Mouse (Mus musculus): ENCODE data around the gene Dnpep.

Dnpep gene

DNA sequence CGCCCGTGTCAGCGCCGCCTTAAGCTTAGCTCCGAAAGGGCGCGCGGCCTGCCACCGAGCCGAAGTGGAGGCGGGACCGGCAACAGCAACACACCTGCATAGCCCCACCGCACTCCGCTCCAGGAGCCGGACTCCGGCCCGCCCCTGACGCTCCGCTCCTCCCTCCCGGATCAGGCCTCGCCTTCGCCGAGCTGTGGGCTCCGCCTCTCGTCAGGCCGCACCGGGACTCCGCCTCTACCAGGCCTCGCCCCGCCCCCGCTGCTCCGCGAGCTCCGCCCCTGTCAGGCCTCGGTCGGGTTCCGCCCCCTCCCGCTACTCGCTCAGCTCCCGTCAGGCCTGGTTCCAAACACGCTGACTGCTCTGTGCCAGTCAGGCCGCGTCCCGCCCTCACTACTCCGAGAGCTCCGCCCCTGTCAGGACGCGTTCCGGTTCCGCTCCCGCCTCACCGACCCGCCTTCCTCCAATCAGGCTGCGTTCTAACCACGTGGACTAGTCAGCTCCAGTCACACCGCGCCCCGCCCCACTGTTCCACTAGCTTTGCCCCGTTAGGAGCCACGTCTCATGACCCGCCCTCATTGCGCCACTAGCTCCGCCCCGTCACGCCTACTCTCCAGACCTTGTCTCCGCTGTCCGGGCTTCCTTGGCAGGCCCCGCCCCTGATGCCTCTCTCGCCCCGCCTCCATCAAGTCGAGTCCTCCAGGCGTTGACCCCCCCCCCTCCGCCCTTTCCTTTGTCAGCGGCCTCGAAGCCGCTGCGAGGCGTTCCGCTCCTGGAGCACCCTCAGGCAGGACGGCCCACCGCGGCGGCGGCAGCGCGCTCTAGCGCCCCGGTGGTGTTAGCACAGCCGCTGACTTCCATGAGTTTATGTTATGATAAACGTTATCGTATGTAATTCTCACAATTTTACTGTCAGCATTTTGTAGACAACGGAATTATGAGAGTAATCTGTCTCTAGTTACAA is at the start of gene Dnpep:
Gene Dnpep, minus strand, starts transcription at position 750 of the 961 bp plus-strand sequence.
- peak; percentile 100 for DNase-seq (ENCODE audit: extremely low spot score)

DNA sequence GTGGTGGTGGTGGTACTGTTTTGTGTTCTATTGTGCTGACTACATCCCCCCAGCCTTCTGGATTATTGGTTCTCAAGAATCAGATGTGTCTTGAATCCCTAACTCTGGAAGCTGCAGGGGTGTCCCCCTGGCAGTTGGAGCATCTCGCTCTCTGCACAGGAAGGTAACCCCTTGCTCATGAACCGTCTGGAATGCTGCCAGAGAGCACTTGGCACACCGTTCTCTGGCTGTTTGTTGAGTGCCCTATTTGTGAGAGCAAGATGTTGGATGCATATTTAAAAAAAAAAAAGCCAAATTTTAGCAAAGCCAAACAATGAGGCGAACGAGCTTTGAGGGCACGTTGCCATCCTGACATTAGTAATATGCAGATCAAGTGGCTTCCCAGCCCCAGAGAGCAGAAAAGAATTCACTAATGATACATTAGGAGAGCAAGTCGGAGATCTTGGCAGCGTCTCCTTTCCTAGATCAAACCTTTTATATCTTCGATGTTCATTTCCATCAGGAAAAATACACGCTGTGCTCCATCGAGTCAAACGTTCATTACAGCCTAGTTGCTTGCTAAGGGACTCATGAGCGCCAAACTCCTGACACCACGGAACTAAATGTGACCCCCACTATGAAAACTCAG is 47.8 kb upstream of the Dnpep start:
- DNase-seq (ENCODE audit: extremely low spot score) = no peak

GRCm38 (mm10) chr1:75363868-75364267 is 46.1 kb upstream of the Dnpep start:
- no peak for DNase-seq (ENCODE audit: extremely low spot score)

- DNase-seq (ENCODE audit: extremely low spot score) = no peak
Observed at GRCm38 (mm10) chr1:75361750-75362149, 44.0 kb upstream of the Dnpep start.

- no peak for DNase-seq (ENCODE audit: extremely low spot score)
Observed at GRCm38 (mm10) chr1:75361123-75361522, 43.3 kb upstream of the Dnpep start.

DNA sequence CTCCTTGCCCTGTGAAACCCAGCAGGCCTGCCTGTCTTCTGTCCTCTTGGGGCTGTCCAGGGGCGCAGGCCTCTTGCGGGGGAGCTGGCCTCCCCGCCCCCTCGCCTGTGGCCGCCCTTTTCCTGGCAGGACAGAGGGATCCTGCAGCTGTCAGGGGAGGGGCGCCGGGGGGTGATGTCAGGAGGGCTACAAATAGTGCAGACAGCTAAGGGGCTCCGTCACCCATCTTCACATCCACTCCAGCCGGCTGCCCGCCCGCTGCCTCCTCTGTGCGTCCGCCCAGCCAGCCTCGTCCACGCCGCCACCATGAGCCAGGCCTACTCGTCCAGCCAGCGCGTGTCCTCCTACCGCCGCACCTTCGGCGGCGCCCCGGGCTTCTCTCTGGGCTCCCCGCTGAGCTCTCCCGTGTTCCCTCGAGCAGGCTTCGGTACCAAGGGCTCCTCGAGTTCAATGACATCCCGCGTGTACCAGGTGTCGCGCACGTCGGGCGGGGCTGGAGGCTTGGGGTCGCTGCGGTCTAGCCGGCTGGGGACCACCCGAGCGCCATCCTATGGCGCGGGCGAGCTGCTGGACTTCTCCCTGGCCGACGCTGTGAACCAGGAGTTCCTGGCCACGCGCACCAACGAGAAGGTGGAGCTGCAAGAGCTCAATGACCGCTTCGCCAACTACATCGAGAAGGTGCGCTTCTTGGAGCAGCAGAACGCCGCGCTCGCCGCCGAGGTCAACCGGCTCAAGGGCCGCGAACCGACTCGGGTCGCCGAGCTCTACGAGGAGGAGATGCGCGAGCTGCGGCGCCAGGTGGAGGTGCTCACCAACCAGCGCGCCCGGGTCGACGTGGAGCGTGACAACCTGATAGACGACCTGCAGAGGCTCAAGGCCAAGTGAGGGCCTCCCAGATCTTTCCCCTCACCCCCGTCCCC is 42.6 kb upstream of the Dnpep start, which contains the start of gene Des:
Gene Des, plus strand, starts transcription at position 218 of the 920 bp plus-strand sequence.
- DNase-seq (ENCODE audit: extremely low spot score) = peak; percentile 55

- no peak for DNase-seq (ENCODE audit: extremely low spot score)
Observed at GRCm38 (mm10) chr1:75359346-75359745, 41.6 kb upstream of the Dnpep start.

DNA sequence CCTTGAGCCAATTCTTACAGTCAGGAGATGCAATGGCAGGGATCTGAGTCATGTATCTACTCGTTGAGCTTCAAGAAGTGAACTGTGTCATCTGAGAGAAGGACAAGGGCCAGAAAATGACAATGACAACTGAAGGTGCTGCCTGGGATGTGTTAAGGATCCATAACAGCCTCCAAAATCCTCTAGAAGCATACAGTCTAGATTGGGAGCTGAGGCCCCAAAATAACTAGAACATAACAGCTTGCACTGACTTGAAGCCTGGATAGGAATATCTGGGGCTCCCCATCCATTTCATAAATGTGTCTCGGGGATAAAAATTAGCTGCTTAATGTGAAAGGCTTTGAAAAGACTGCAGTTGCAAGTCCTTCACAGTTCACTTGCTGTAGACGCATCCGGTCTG is 40.2 kb upstream of the Dnpep start:
- DNase-seq (ENCODE audit: extremely low spot score) = no peak

DNA sequence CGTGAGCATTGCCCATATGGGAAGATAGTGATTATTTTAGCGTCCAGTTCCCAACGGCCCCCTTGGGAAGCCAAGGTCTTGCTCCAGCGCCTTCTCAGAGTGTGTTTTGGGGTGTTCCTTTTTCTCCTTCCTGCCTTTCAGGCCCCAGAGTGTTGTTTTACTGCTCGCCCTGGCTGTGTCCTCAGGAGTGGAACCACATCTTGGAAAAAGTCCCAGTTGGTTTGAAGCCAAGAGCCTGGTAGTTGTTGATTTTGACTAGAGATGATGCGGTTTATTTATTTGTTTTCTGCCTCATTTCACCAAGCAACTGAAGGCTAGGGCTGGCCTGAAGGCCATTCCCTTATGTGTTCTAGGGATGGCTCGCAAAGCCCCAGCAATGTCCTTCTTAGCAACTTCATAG is 39.5 kb upstream of the Dnpep start:
- no peak for DNase-seq (ENCODE audit: extremely low spot score)

GRCm38 (mm10) chr1:75349275-75349674 is 31.5 kb upstream of the Dnpep start:
- no peak for DNase-seq (ENCODE audit: extremely low spot score)

DNA sequence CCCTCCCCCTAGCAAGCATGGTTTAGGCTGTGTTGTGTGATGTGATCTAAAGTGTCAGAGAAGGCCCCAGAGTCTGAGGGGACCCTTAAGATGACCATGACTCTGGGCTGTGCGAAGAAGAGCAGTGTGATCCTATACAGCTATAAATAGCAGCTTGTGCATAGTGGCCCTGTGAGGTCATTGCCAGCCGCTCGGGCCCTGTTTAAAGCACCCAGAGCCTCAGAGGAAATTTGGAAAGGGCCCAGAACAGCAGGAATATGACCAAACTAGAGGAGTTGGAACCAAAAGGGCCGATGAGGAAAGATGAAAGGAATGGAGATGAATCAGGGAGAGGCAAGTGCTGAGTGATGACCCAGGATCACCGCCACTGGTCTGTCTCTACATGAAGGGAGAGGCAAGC is 29.5 kb upstream of the Dnpep start:
- no peak for DNase-seq (ENCODE audit: extremely low spot score)

DNA sequence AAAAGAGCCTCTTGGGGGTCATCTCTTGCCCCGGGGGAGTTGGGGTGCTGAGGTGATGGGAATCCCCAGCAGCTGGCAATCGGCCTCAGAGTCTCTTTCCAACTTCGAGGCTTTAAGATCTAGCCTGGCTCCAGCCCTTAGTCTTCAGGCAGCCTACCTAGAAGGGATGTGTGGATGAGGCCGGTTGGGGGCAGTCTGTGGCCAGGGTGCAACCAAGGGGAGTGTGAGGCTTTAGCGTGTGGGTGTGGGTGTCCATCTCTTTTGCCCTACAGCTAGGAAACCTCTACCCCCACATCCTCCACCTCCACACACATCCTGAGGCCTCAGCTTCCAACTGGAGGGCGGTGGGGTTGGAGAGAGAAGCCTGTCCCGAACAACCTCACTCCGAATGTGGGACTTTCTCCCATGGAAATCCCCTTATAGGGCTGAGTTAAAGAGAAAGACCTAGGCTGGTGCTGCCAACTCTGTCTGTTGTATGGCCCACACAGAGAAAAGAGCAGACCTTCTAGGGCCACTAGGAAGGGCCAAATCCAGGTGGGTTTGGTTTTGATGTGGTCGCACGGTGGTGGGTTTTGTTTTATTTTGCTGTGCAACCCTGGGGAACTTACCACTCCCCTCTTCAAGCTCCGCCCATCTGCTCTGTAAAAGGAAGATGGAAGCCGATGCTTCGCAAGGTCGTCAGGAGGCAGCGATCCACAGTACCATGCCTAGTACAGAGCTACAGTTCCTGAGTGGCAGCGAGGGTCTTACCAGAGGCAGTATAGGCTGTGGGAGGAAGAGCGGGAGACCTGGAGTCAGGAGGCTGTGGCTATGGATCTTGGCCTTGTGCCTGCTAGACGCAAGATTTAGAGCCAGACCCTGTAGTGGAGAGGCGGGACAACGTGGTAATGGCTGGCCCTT is 27.5 kb upstream of the Dnpep start:
- DNase-seq (ENCODE audit: extremely low spot score) = peak; percentile 42

GRCm38 (mm10) chr1:75344291-75345035 is 26.7 kb upstream of the Dnpep start:
- DNase-seq (ENCODE audit: extremely low spot score) = peak; percentile 86

DNA sequence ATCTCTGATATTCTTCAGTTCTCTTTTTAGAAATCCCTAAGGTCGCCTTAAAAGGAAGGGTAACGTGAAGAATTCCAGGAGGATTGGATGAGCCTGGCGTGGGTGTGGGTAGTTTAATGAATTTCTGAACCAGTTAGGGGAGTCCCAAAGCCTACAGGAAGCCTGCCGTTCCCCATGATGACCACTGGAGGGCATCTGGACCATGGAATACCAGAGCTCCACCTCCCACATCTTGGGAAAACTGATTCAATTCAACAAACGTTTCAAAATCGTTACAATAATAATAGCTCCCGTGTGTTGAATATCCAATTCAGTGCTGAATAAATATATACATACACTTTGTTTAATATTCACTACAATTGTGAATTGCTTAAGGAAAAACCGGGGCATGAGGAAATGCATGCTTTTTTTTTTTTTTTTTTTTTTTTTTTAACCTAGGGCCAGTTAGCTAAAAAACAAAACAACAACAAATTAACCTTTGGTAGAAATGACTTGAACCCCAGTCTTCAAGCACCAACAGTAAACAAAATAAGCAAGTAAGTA is 25.2 kb upstream of the Dnpep start:
- DNase-seq (ENCODE audit: extremely low spot score) = peak; percentile 72

DNA sequence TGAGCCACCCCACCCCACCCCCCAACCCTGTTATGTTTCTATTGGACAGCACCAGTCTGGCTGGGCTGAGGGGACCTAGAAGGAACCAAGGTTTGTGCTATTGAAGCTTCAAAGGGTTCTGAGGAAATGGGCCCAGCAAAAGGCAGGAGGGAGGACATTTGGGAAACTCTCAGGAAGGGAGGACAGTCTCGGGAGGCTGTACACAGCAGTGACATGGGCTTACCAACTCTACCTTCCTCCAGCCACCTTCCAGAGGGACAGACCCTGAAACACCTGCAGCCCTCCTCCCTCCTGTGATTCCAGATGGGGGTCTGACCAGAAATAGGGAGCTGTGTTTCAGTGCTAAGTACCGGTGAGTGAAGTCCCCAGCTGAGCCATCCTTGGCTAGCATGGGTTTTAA is 22.7 kb upstream of the Dnpep start:
- DNase-seq (ENCODE audit: extremely low spot score) = no peak

DNA sequence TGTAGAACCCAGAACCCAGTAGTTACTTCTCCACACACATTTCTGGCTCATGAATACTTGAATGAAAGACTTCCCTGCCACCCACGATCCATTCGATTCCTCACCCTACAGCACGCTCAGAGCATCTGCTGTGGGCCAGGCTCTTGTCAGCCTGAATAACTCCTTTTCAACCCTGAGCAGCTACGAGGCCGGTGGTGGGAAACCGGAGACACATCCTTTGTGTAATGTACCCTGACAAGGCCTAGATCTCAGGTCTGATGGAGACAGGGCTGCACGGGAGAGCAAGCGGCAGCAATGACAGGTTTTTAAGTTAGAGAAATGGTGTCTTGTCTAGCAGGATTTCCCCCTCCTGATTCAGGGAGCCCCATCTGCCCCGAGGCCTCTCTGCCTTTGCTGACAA is 21.5 kb upstream of the Dnpep start:
- DNase-seq (ENCODE audit: extremely low spot score) = no peak

DNA sequence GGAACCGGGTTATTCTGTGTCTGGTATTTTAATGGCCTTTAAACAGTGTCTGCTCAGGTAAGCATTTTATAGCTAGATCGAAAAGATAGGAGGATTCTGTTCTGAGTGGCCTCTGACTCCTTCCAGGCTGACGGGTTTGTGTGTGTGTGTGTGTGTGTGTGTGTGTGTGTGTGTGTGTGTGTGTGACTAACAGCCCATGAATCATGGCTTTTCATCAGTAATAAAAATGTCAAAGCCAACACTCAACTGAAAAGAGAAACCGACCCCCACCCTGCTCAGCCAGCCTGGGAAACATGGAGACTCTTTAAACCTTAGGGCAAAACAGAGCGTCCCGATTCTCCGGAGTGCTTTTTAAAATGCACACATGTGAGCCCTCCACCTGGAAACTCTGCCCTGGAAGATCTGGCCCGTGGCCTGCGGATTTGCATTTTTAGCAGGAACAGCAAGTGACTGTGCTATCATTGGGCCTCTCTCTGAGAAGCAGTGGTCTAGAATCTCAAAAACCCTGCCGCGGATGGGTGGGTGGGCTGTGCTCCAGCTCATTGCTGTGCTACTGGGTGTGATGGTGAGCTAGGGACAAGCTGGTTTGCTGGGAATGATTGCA is 20.4 kb upstream of the Dnpep start:
- DNase-seq (ENCODE audit: extremely low spot score) = no peak

DNA sequence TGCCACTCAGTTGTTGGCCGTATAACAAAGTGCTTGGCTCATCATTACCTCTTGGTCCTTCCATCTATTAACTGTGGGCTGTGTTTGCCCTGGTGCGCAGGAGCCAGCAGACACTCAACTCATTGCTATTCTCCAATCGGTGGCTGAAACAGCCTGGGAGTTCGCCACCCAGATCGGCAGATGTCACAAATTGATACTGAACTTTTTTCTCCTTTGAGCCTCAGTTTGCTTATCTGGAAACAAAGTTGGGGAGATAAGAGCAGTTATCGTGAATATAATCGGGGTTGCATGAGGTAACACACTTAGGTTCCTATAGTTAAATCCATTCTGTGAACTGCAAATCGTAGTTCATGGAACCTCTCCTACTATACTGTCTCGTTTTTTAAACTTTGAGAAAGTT is 19.3 kb upstream of the Dnpep start:
- no peak for DNase-seq (ENCODE audit: extremely low spot score)

GRCm38 (mm10) chr1:75336461-75336860 is 18.7 kb upstream of the Dnpep start:
- DNase-seq (ENCODE audit: extremely low spot score) = no peak

Data from embryo, embryonic 9.5 days (tissue).